Mouse (Mus musculus) heart, postnatal 36 days (tissue): Measurements from ENCODE around the gene St6gal1. TPM values are rescaled to one million over a fixed set of nuclear protein-coding genes. Genes with fewer than 3 reads are reported as not detected.

Experiments used
- DNase-seq, 2 experiments: peaks; one replicate each; pipeline ENCODE4 v3.0.0; 2021 to 2022
- intact Hi-C: fragments of 180-260 bp; cut with DNase I; formaldehyde crosslinking; loops from one replicate; pipeline ENCODE4 v1.15.1; 2025
- total RNA-seq, 2 experiments: library from RNA; stranded (reverse); gene quantifications; 2 replicates each; pipeline ENCODE4 v1.2.3; 2021

St6gal1 gene
- total RNA-seq, 2 experiments from 2014 or later = 9.2 to 10.0 TPM

DNA sequence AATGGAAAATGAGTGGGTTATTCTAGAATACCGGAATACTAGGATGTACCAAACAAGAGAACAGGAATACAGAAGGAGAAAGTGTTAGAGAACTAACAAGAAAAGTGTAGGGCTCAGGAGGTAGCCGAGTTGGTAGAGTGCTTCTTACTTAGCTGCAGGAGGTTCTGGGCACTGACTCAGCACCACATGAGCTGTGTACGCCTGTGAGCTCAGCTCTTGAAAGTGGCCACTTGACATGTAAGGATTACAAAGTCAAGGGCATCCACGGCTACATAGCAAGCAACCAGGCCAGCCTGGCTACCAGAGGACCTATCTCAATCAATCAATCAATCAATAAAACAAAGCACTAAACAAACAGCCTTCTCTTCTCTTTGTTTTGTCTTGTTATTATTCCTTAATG lies 24.7 kb downstream of the St6gal1 start:
- no peak for DNase-seq

DNA sequence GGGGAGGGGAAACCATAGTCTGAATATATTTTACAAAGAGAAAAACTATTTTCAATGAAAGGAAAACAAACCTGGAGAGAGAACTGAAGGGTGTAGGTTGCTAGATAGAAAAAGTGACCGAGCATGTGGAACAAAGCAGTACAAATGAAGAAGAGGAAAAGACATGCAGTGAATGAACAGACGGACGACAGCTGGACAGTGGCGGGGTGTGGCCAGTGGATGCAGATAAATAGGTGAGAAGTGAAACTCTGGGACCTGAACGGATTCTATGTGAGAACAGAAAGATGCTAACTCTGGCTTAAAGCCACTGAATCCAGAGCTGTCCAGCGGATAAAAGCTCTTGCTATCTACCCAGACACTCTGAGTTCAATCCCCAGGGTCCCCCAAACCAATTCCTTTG lies 25.2 kb downstream of the St6gal1 start:
- no peak for DNase-seq
- intact Hi-C loops = no loop called here

More for the DNA sequence above, 24.7 kb downstream of the St6gal1 start:
- intact Hi-C loops = no loop called here

DNA sequence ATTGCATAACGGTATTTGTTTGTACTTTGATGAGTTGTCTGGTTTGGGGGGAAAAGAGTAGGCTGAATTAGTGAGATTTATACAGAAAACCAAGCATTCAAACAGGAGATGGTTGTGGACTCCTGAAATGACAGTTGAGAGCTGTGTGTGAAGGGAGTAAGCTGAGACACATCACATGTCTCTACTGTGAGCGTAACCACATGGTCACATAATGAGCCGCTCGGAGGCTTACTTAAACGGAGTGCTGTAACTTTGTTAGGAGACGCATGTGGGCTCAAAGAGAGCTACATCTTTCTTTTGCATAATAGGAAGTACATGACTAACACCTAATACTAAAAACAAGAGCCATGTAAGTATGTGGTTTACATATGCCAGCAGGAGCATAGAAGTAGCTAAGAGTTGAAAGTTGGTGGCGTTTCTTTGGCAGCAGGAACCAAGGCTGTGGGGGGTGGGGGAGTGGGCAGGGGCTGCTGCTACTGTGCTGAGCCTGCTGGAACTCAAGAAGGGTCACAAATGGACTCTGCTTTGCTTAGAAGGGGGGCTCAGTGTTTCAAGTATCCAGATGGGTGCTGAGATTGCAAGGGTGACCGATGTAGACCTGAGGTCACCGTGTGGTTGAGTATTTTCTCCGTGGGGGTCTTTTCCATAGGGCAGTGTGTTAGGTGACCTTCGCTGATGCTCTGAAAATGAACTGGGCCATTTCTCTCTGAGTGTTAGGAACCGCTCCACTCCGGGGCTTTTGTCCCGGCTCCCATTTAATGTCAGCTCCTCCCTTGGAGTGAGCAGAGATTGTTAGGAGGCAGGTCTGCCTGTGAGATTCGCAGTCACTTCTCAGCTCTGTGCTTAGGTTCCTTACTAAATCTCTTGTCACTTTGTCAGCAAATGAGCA lies 26.3 kb downstream of the St6gal1 start:
- no peak for DNase-seq
- intact Hi-C loops = no loop called here

DNA sequence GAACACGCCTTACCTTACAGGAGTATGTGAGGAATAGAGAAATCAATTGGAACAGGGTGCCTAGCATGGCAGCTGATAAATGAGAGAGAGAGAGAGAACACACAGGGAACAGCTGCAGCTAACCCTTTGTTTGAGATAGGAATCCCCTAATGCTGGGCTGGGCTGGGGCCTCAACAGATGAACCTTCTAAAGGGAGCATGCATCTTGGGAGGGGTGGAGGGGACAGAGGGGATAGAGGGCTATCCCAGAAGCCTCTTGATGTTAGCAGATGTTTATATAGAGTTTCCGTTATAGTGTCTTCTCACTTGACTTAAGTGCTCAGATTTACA lies 26.9 kb downstream of the St6gal1 start:
- intact Hi-C loops = no loop called here
- DNase-seq = no peak

DNA sequence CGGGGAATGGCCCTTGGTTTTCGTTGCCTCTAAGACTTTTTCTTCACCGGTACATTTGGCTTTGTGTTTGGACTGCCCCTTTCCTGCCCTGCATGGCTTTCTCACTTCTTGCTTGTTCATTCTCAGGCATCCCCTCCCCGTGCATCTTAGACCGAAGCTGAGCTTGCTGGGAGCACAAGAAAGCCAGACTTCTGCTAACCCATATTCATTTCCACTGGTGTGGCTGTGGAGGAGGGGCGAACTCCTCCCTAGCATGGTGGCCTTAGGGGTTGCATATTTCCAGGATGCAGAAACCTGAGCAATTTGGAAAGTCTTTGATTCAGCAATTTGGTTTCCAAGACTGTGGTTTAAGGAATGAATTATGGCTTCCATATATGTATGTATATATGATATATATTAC lies 29.1 kb downstream of the St6gal1 start:
- no peak for DNase-seq
- intact Hi-C loops = no loop called here

DNA sequence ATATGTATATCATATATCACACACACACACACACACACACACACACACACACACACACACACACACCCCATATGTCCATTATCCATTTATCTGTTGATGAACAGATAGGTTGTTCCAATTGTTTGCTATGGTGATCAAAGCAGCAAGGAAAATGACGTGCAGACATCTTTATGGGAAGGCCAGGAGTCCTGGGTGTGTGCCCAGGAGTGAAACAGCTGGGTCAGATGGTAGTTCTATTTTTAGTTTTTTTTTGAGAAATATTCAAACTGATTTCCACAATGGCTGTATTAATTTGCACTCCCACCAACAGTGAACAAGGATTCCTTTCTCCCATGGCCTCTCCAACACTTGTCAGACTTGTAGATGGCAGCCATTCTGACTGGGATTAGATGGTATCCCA lies 29.5 kb downstream of the St6gal1 start:
- intact Hi-C loops = no loop called here
- no peak for DNase-seq

DNA sequence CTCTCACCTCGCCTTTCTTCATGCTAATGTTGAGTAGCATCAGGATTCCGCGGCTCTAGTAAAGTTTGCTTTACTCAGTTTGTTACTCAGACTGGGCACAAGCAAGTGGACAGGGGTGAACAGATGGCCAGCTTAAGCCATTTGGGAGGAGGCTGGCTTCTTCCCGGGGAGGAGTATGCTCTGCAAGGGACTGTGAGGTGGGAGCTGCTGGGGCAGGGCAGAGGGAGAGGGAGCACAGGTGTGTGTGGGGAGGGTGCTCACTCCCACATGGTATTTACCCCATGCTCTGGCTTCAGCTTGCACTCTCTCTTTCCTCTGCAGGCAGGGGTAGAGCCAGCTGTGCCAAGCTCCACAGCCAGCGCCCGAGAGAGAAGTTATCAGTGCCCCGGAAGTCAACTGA lies 32.1 kb downstream of the St6gal1 start:
- intact Hi-C loops = no loop called here
- DNase-seq = no peak

DNA sequence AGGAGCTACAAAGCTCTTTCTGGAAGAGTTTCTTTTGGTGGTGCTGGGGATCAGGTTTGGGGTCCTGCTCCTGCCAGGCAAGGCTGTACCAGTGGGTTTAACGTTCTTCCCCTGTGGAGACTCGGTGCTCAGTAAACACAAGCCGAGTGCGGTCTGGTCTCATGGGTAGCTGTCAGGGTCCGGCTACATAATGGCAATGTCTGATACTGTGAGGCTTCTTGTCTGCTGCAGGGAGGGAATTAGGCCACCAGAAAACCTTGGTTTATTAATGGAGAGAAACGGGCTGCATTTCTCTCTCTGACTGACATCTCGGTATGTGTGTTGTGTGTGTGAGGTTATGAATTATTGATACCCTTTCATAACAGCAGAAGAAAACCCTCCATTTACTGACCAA lies 33.9 kb downstream of the St6gal1 start:
- DNase-seq = no peak
- intact Hi-C loops = no loop called here

DNA sequence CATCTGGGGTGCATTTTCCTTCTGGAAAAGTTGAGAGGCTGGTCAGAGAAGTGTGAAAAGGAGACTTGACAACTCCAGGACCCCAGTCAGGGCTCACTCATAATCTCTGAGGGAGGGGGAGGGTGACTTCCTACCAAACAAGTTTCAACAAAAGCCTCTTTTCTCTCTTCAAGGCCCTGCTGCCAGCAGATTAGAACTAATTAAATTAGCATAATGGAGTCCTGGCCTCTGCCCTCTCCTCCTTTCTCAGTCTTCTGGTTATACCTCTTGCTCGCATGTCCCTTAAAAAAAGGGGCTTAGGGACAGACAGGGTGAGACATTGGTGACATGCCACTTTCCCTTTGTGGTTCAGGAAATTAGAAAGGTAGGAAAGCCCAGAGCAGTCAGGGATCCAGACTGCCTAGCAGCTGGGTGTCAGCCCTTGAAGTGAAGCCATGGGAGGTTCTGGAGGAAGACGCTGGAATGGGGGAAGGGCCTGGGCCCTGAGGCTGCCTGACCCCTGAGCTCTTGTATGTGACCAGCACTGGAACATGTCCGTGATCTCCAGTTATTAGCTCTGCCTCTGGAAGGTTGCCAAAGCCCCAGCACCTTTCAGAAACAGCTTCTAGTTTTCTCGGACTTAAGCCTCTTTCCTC lies 34.4 kb downstream of the St6gal1 start:
- peak in 1 of 2 experiments; percentile 21 for DNase-seq
- intact Hi-C loops = no loop called here

DNA sequence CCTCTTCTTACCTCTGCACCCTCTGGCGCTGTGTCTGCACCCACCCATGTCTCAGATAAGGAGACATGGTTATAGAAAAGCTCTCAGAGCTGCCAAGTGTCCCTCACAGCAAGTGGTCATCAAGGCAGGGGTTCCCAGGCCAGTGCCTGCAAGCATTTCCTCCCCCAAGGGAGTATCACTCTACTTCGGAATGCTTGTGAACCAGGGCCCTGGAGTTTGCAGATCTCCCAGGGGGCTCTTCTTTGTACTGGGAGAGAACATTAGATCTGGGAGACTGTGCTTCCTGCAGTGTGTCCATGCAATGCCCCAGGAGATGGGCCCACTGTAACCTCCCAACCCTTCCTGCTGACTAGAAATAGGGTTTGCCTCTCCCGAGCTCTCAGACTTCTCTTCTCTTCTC lies 35.0 kb downstream of the St6gal1 start:
- intact Hi-C loops = no loop called here
- no peak for DNase-seq

DNA sequence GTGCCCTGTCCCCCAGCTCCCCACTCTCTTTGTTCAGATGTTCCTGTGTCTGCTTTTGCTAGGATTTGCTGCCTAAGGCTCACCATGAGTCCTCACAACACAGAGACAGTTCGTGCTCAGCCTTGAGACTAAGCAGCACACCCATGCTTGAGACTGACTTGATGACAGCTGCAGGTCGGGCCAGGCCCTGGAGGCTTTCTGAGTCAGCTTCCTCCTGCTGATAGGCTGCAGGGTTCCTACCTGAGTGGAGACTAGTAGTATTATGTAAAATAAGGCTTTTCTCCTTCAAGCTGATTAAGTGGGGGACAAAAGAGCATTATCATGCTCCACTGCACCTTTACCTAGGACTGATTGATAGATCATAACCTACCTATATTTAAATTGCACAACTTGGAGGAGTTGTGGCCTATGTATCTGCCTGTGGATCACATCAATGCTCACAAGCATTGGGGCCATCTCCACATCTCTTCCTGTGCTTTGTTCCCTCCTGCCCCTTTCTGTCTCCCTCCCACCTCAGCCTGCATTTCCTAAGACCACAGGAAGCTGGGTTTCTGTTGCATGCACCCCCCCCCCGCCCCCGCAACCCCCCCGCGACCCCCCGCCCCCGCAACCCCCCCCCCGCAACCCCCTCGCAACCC lies 37.7 kb downstream of the St6gal1 start:
- DNase-seq = no peak

DNA sequence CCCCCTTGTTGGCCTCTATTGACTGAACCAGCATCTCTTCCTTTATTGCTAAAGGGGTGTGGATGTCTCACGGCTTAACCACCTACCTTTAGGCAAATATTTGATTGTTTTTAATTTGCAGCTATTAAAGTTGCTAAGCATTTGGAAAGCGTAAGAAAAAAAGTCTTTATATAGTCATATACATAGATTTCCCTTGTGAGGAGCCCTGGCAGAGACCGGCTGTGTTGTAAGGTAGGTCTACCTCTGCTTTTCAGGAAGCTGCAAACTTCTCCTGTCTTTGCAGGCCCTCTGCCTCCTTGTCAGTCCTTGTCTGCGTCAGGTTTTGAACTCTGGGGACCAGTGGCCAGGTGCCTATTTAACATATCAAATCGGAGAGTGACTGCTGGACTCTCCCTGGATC lies 38.3 kb downstream of the St6gal1 start:
- intact Hi-C loops = no loop called here
- DNase-seq = no peak

More for the DNA sequence above, 37.7 kb downstream of the St6gal1 start:
- intact Hi-C loops = no loop called here

DNA sequence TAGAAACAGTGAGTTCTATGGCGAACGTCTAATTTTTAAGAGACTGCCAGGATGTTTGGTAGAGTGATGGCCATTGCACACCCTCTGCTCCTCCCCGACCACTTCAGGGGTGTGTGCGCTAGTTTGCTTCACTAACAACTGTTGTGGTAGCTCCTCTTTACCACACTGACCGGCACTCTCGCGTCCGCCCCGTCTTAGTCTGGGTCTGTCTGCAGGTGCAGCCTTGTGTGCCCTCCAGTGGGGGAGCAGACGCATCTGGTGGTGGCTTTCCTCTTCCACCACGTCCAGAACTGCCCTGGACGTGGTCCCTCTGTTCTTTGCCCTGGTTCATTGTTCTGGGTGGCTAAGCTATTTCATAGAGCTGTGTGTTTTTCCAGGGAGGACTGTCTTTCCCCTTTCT lies 40.5 kb downstream of the St6gal1 start:
- intact Hi-C loops = no loop called here
- no peak for DNase-seq

DNA sequence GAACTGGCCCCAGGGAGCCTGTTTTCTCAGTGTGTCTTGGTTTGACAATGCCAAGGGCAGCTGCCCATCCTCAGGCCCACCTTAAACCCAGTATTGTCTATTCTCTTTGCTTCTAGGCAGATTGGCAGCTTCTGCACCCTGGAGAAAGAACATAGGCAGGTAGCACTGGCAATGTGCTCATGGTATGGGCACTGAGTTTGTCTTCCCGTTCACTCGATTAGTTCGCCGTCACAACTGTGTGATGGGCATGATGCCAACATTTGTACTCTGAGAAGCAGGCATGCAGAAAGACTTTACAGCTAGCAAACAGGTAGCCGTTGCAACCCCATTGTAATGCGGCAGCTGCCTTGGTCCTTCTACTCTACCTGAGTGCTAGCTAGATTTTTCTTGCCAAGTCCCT lies 40.9 kb downstream of the St6gal1 start:
- DNase-seq = no peak
- intact Hi-C loops = no loop called here

DNA sequence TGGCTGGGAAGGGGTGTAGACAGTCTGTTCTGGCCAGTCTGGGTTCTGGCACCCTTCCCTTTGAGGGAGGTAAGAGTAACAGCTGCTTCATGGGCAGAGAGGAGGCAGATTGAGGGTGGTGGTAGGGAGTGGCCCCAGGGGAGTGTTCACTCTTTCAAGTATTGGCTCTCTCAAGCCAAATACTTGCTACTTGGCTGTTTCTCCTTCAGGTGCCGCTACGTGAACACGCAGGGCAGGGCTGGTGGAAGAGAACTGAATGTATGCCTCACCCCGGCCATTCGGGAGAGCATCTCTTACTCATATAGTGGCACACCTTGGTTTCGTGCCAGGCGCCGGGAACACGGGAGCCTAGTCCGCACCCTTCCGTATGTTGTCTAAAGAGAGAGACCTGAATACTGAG lies 41.8 kb downstream of the St6gal1 start:
- no peak for DNase-seq
- intact Hi-C loops = no loop called here

DNA sequence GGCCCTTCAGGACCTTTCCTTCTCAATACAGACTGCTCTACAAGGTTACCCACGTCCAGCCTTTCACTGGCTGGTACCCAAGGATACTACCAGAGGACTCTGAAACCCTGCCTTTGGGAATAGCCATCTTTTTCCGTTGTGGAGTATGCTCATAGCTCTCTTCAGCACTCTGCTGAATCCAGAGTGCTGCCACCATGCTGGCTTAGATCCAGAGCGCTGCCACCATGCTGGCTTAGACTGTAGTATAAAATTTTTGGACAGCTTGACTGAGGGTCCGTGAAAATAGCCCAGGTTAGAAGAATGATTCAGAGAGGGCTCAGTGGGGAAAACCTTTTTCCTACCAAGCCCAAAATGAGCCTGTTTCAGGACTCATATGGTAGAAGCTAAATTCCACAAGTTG lies 42.4 kb downstream of the St6gal1 start:
- no peak for DNase-seq
- intact Hi-C loops = no loop called here

DNA sequence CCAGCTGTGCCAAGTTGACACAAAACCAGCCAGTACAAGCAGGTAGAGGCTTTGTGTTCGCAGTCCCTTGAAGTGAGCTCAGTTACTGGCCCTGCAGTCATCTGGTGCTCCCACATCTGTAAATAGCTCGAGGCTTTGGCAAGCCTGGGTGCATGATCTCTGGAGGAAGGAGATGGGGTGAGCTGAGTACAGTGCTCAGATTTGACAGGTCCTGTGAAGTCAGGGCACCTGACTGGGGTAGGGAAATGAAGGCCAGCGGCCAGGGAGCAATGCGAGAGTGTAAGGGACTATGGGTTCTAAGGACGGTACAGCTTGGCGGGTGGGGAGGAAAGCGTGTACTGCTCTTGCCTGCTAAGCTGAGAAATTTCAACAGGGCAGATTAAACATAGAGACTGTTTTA lies 43.7 kb downstream of the St6gal1 start:
- DNase-seq = no peak
- intact Hi-C loops = no loop called here

DNA sequence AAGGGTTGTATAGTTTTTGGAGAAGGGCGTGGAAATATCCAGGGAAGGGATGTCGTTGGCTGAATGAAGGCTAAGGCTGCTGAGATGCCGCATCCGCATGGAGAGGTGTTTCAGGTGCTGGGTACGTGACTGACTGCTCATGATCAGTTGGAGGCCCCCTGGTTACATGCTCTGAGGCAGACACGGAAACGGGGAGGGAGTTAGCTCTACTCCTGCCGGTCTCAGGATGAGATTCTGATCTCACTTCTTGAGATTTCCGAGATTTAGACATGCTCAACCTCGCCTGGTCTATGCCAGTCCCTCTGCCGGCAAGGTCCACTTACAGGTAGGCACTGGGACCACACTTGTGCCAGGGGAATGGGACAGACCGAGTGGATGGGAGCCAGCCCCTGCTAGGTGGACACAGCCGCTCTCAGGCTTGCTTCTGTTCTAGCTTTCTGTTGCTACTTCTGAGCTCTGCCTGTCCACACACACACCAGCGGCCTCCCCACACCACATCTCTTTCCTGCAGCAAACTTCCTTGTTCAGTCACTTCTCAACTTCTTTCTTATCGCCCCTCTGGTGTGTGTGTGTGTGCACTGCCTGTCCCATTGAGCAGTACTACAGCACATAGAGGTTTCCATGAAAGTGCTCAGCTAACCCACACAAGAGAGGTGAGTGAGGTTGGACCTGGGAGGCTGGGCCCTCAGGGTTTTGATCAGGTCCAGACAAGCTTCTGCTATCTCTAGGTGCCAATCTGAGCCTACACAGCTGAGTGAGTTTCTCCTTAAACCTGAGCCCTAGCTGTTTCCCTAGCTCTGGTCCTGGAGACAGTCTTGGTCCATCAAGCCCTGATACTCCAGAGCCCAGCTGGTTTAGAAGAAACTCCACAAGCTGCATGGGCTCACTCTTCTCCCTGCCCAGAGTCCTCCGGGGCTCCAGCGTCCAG lies 44.8 kb downstream of the St6gal1 start:
- intact Hi-C loops = no loop called here
- no peak for DNase-seq

DNA sequence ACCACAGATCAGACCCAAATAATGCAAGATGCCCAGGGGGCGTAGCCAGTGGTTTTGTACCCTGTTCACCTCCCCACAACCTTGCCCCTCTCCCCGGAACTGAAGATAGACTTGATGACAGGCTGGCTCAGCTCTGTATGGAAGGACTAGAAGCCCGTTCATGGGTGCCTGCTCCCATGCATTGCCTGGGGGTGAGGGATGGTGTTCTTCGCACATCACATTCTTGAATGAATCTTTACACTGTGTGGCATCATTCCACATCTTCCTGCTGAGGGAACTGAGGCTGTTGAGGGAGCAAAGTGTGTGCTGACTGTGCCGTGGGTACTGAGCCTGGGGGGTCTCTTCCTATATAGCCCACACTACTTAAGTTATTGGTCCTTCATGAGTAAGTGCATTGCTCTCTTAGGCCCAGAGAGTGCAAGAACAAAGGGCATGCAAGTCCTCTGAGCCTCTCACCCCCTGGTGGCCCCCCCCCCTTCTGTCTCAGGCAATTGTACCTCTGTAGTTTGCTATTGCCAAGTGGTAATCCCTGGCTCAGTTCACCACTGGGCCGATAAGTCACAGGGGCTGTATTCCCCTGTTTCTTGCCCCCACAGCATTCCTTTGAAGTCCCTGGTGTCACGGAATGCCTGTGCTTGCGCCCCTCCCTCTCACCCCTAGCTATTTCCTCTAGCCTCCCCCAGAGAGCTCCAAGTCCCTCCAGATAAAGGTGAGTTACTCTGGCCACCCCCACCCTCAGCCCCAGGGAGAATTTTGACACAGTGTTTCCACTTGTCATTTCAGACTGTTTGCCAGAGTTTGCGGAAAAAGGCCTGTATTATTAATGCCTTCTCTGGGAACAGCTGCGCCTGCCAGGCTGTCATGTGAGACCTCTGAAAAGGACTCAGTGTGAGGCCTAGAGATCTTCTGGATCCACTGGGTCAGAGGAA lies 45.7 kb downstream of the St6gal1 start:
- intact Hi-C loops = no loop called here
- DNase-seq = no peak

DNA sequence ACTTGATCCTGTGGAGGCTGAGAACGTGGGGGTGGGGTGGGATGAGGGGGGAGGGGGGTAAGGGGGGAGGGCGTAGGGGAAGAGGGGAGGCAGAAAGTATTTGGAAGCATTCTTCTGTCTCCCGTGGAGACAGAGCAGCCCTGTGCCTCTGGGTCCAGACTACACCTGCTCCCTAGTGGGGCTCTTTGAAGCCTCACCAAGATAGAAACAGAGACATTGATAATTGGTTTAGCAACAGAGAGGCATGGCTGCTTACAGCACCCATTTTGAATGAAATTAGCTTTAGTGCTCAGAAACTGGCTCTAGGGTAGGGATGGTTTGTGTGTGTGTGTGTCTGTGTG lies 46.3 kb downstream of the St6gal1 start:
- DNase-seq = no peak
- intact Hi-C loops = no loop called here
